Mouse (Mus musculus): Measurements from ENCODE around the gene Gm42420. TPM values are rescaled to one million over a fixed set of nuclear protein-coding genes. Genes with fewer than 3 reads are reported as not detected.

Gm42420 gene
- total RNA-seq, 2 experiments from 2014 or later = 0.96 TPM; not detected in 1

Other genes starting within 250 kb of the Gm42420 start
- 6.6 and 14.7 TPM in 2 replicates for gene Slc37a3, start 208.1 kb upstream of the Gm42420 start, total RNA-seq (2014; fragmentation: Nextera tagmentation)
- 1.7 and 1.9 TPM in 2 replicates for gene Slc37a3, start 208.1 kb upstream of the Gm42420 start, total RNA-seq (2017)
- gene Rab19, start 204.6 kb upstream of the Gm42420 start, total RNA-seq (2014; fragmentation: Nextera tagmentation) = 0.20 and 0.92 TPM in 2 replicates
- 1.1 and 4.4 TPM in 2 replicates for gene Rab19, start 204.6 kb upstream of the Gm42420 start, total RNA-seq (2017)
- 91.2 and 104 TPM in 2 replicates for gene Mkrn1, start 165.3 kb upstream of the Gm42420 start, total RNA-seq (2014; fragmentation: Nextera tagmentation)
- gene Mkrn1, start 165.3 kb upstream of the Gm42420 start, total RNA-seq (2017) = 63.3 and 64.2 TPM in 2 replicates
- gene Dennd2a, start 27.9 kb upstream of the Gm42420 start, total RNA-seq (2014; fragmentation: Nextera tagmentation) = not detected in 2 replicates
- not detected in 2 replicates for gene Dennd2a, start 27.9 kb upstream of the Gm42420 start, total RNA-seq (2017)
- 12.0 and 39.5 TPM in 2 replicates for gene Adck2, start 11.9 kb upstream of the Gm42420 start, total RNA-seq (2014; fragmentation: Nextera tagmentation)
- 7.6 and 11.8 TPM in 2 replicates for gene Adck2, start 11.9 kb upstream of the Gm42420 start, total RNA-seq (2017)
- 159 and 176 TPM in 2 replicates for gene Ndufb2, start 6.8 kb downstream of the Gm42420 start, total RNA-seq (2014; fragmentation: Nextera tagmentation)
- gene Ndufb2, start 6.8 kb downstream of the Gm42420 start, total RNA-seq (2017) = 65.9 and 71.6 TPM in 2 replicates
- gene Braf, start 139.7 kb downstream of the Gm42420 start, total RNA-seq (2014; fragmentation: Nextera tagmentation) = 29.7 and 30.3 TPM in 2 replicates
- gene Braf, start 139.7 kb downstream of the Gm42420 start, total RNA-seq (2017) = 11.6 and 24.4 TPM in 2 replicates
- 94.6 and 101 TPM in 2 replicates for gene Mrps33, start 225.2 kb downstream of the Gm42420 start, total RNA-seq (2014; fragmentation: Nextera tagmentation)
- gene Mrps33, start 225.2 kb downstream of the Gm42420 start, total RNA-seq (2017) = 46.4 and 67.5 TPM in 2 replicates